Mouse (Mus musculus) stomach, postnatal 0 days (tissue): Measurements from ENCODE around the gene Atxn2.
"Not testable (repeated sequence)": the region's sequence is repeated elsewhere in the genome, so short reads cannot be mapped to it uniquely, and the experiment has no call there.

Experiments used
- CTCF ChIP-seq: IDR thresholded peaks from 2 replicates; pipeline ENCODE4 v1.5.1; 2016; ENCODE audit warnings: antibody characterized with exemption, low read depth, mild to moderate bottlenecking, moderate library complexity
- EP300 ChIP-seq: optimal IDR thresholded peaks from 2 replicates; pipeline ENCODE3; 2016; ENCODE audit warnings: antibody characterized with exemption

DNA sequence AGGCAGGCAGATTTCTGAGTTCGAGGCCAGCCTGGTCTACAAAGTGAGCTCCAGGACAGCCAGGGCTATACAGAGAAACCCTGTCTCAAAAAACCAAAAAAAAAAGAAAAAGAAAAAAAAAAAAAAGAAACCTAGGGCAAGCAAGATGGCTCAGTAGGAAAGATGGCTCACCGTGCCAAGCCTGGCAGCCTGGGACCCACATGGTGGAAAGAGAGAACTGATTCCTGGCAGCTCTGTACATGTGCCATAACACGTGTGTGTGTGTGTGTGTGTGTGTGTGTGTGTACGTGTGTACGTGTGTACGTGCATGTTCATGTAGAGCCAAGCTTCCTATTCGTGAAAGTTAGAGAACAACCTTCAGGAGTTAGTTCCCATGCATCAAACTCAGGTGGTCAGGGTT, 19.7 kb upstream of the Atxn2 start:
- TF ChIP-seq CTCF, EP300: not testable (repeated sequence)
